Mouse (Mus musculus) liver, embryonic 14.5 days (tissue): ENCODE results near the gene Parp12.

Experiments
- CTCF ChIP-seq: IDR thresholded peaks from 2 replicates; pipeline ENCODE4 v1.5.1; 2016; ENCODE audit warnings: antibody characterized with exemption, low read depth, control low read depth
- EP300 ChIP-seq: IDR thresholded peaks from 2 replicates; pipeline ENCODE4 v1.6.1; 2016; ENCODE audit warnings: antibody characterized with exemption, low read depth

GRCm38 (mm10) chr6:39076498-39076897, 41.7 kb downstream of the Parp12 start:
- TF ChIP-seq CTCF (no peak), EP300 (no peak)
